Mouse (Mus musculus): ENCODE results near the gene Wnt9b. TPM values are rescaled to one million over a fixed set of nuclear protein-coding genes. Genes with fewer than 3 reads are reported as not detected.

Gene Wnt9b
- polyA plus RNA-seq, 1 experiment = not detected

Other genes starting within 250 kb of the Wnt9b start
- not detected for gene Lrrc37a, start 245.2 kb downstream of the Wnt9b start, polyA plus RNA-seq (2012; fragmentation: generic; extraction: Trizol)
- not detected for gene Gm884, start 128.7 kb downstream of the Wnt9b start, polyA plus RNA-seq (2012; fragmentation: generic; extraction: Trizol)
- gene Lyzl6, start 110.9 kb downstream of the Wnt9b start, polyA plus RNA-seq (2012; fragmentation: generic; extraction: Trizol) = not detected
- 0.04 TPM for gene Rprml, start 100.3 kb downstream of the Wnt9b start, polyA plus RNA-seq (2012; fragmentation: generic; extraction: Trizol)
- gene Gosr2, start 51.9 kb downstream of the Wnt9b start, polyA plus RNA-seq (2012; fragmentation: generic; extraction: Trizol) = 73.9 TPM
- gene Wnt3, start 24.3 kb upstream of the Wnt9b start, polyA plus RNA-seq (2012; fragmentation: generic; extraction: Trizol) = 0.04 TPM
- 17.2 TPM for gene Nsf, start 204.2 kb upstream of the Wnt9b start, polyA plus RNA-seq (2012; fragmentation: generic; extraction: Trizol)
- 23.0 TPM for gene Arf2, start 216.9 kb upstream of the Wnt9b start, polyA plus RNA-seq (2012; fragmentation: generic; extraction: Trizol)

Data from myocyte (in vitro differentiated cells).